Mouse (Mus musculus) neural tube, embryonic 14.5 days (tissue): ENCODE data around the gene Slc17a5. TPM values are rescaled to one million over a fixed set of nuclear protein-coding genes. Genes with fewer than 3 reads are reported as not detected.

ENCODE experiments used
- ATAC-seq: fragments of 200-750 bp; cut with Nextera tagmentation; 2 replicates; pipeline ENCODE4 v1.8.0; 2017; ENCODE audit warnings: low read depth, mild to moderate bottlenecking, moderate TSS enrichment, moderate library complexity
- H3K27ac ChIP-seq: fragments of 300-500 bp; sonication (generic); 2 replicates; pipeline ENCODE4 v1.5.1; 2014; ENCODE audit warnings: low read depth, mild to moderate bottlenecking, control low read depth, low read length, moderate library complexity, mixed read lengths
- H3K27me3 ChIP-seq: fragments of 300-500 bp; sonication (generic); 2 replicates; pipeline ENCODE4 v1.6.1; 2014; ENCODE audit warnings: low read length; ENCODE audit not compliant: control insufficient read depth, insufficient read depth
- H3K36me3 ChIP-seq: fragments of 300-500 bp; sonication (generic); 2 replicates; pipeline ENCODE4 v1.6.1; 2014; ENCODE audit warnings: low read length, mixed read lengths; ENCODE audit not compliant: control insufficient read depth, insufficient read depth
- H3K4me1 ChIP-seq: fragments of 300-500 bp; sonication (generic); 2 replicates; pipeline ENCODE4 v1.6.1; 2014; ENCODE audit warnings: low read length; ENCODE audit not compliant: control insufficient read depth, insufficient read depth
- H3K4me2 ChIP-seq: fragments of 300-500 bp; sonication (generic); 2 replicates; pipeline ENCODE4 v1.6.1; 2014; ENCODE audit warnings: mild to moderate bottlenecking, low read depth, low read length, control low read depth
- H3K4me3 ChIP-seq: fragments of 300-500 bp; sonication (generic); 2 replicates; pipeline ENCODE4 v1.5.1; 2014; ENCODE audit warnings: low read depth, low read length, control low read depth, mixed read lengths
- H3K9ac ChIP-seq: fragments of 300-500 bp; sonication (generic); replicated peaks from 2 replicates; pipeline ENCODE4 v1.6.1; 2014; ENCODE audit warnings: low read depth, mild to moderate bottlenecking, control low read depth, low read length, mixed read lengths
- H3K9me3 ChIP-seq: fragments of 300-500 bp; sonication (generic); 2 replicates; pipeline ENCODE4 v1.6.1; 2016; ENCODE audit warnings: low read length; ENCODE audit not compliant: control insufficient read depth
- WGBS: fragments of 180-500 bp; shearing (Covaris S2); extraction: QIAGEN DNeasy Blood & Tissue Kit; methylation state at CpG from one replicate; pipeline ENCODE4 v1.1.7; 2014; 5-methylcytosine and 5-hydroxymethylcytosine counted together
- polyA plus RNA-seq: library from polyadenylated mRNA; unstranded; fragments of >200 nt; fragmentation: Nextera tagmentation; extraction: Ambion mirVana; gene quantifications from 2 replicates; pipeline ENCODE4 v1.2.1, GENCODE M21; 2014

Gene Slc17a5
- polyA plus RNA-seq, 1 experiment from 2014 or later = 20.4 TPM

GRCm38 (mm10) chr9:78599927-78600326 is 12.1 kb upstream of the Slc17a5 start:
- Histone ChIP-seq H3K27ac (no peak overlapping the region), H3K27me3 (no peaks in the 10 kb centered on the region), H3K4me1 (no peaks in the 10 kb centered on the region), H3K9me3 (no peaks in the 10 kb centered on the region), H3K9ac (no peak overlapping the region), H3K36me3 (no peaks in the 10 kb centered on the region), H3K4me2 (no peak overlapping the region), H3K4me3 (no peak overlapping the region)
- ATAC-seq = no peak
- WGBS = 71% methylated on average over 5 of the region's 5 CpGs

DNA sequence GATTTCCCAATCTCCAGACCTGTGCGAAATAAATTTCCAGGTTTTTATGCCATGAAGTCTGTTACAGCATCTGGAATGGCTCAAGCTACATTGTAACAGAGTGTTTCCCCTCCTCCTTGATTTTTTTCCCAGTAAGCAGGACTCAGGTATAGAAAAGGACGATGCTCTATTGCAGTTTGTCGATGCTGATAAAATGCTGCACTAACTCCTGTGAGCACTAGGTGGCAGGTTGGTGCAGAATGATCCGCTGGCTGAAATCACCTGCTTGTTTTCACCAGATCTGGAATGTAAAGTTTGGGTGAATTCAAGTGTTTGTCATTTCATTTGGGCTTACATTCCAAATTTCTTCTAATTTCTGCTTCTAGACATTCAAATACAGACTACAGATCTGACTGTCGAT is 9.0 kb upstream of the Slc17a5 start:
- Histone ChIP-seq H3K4me2 (no peak overlapping the region), H3K9ac (no peak overlapping the region), H3K36me3 (no peaks in the 10 kb centered on the region), H3K27ac (no peak overlapping the region), H3K27me3 (no peaks in the 10 kb centered on the region), H3K9me3 (no peaks in the 10 kb centered on the region), H3K4me1 (no peaks in the 10 kb centered on the region), H3K4me3 (no peak overlapping the region)
- peak; percentile 54; the same call in 1 of the 2 replicates for ATAC-seq
- WGBS = 7% methylated on average over 5 of the region's 5 CpGs

GRCm38 (mm10) chr9:78595769-78596555 is 8.1 kb upstream of the Slc17a5 start:
- Histone ChIP-seq H3K27me3 (no peaks in the 10 kb centered on the region), H3K4me1 (no peaks in the 10 kb centered on the region), H3K9ac (no peak overlapping the region), H3K4me3 (no peak overlapping the region), H3K4me2 (no peak overlapping the region), H3K27ac (no peak overlapping the region), H3K9me3 (no peaks in the 10 kb centered on the region), H3K36me3 (no peaks in the 10 kb centered on the region)
- WGBS = 92% methylated on average over 18 of the region's 18 CpGs
- no peak for ATAC-seq

DNA sequence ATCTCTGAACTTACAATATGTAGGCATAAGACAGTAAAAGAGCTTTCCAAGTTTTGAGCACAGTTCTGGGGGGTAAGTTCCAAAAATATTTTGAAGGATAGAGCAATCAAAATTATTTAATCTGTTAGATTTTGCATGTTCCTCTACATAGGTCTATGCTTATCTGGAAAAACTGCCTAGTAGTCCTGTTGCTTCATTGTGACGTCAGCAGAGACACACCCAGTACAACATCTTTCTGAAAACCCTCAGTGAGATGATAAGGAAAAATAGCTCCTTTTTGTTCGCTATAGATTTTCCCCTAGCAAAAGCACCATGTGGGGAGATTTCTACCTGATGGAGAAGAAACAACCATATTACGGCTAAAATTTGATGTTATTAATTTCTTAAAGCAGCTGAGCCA is 7.4 kb upstream of the Slc17a5 start:
- no peak overlapping the region for H3K9ac ChIP-seq
- ATAC-seq = no peak
- H3K4me2 ChIP-seq = no peak overlapping the region
- H3K27ac ChIP-seq = no peak overlapping the region
- H3K4me3 ChIP-seq = no peak overlapping the region
- no peaks in the 10 kb centered on the region for H3K27me3 ChIP-seq
- 94% methylated on average over 3 of the region's 3 CpGs for WGBS
- no peaks in the 10 kb centered on the region for H3K36me3 ChIP-seq
- H3K4me1 ChIP-seq = no peaks in the 10 kb centered on the region
- H3K9me3 ChIP-seq = no peaks in the 10 kb centered on the region

GRCm38 (mm10) chr9:78590471-78590870 is 2.6 kb upstream of the Slc17a5 start:
- no peak for ATAC-seq
- H3K4me2 ChIP-seq = no peak overlapping the region
- H3K27ac ChIP-seq = no peak overlapping the region
- WGBS = 97% methylated on average over 2 of the region's 2 CpGs
- H3K9ac ChIP-seq = no peak overlapping the region
- no peak overlapping the region for H3K4me3 ChIP-seq
- H3K9me3 ChIP-seq = no peaks in the 10 kb centered on the region
- peaks cover 6% of the 10 kb centered on the region; the same call in 1 of the 2 replicates for H3K4me1 ChIP-seq
- H3K27me3 ChIP-seq = no peaks in the 10 kb centered on the region
- no peaks in the 10 kb centered on the region for H3K36me3 ChIP-seq

DNA sequence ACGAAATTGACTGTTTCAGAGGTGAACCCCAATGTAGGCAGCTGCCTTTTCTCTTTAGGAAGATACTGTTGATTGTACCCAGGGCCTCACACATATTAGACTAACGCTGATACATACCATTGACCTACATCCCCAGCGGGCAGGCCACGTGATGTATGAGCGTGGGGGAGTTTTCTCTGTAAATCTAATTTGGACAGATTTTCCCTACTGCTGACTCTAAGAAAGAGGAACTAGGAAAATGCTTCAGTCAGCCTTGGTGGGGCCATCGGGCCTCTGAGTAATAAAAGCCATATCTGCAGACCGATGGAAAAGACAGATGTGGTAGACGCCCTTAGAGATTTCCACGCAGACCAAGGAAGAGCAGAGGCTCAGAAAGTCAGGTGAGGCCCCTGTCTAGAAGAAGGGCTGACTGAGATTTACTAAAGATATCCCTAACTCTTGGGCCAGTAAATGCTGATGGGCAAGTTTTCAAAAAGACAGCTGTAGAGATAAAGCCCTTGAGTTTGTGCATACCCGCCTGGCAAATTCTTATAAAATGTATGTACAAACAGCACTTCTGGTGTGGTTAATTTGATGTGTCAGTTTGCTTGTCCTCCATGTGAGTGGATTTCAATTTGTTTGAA is 681 bp upstream of the Slc17a5 start:
- H3K4me2 ChIP-seq = peak overlapping the region; percentile 41
- H3K4me1 ChIP-seq = peaks cover 6% of the 10 kb centered on the region; the same call in 1 of the 2 replicates
- no peaks in the 10 kb centered on the region for H3K27me3 ChIP-seq
- no peaks in the 10 kb centered on the region for H3K9me3 ChIP-seq
- H3K27ac ChIP-seq = no peak overlapping the region
- no peak overlapping the region for H3K9ac ChIP-seq
- 76% methylated on average over 10 of the region's 10 CpGs for WGBS
- peak; percentile 55 for ATAC-seq
- no peaks in the 10 kb centered on the region for H3K36me3 ChIP-seq
- peak overlapping the region; percentile 61 for H3K4me3 ChIP-seq

GRCm38 (mm10) chr9:78587218-78587883 is 490 bp downstream of the Slc17a5 start:
- Histone ChIP-seq H3K27ac (peak overlapping the region; percentile 78), H3K36me3 (no peaks in the 10 kb centered on the region), H3K4me3 (peak overlapping the region; percentile 61), H3K27me3 (no peaks in the 10 kb centered on the region), H3K9me3 (no peaks in the 10 kb centered on the region), H3K4me2 (peak overlapping the region; percentile 41), H3K4me1 (peaks cover 6% of the 10 kb centered on the region; the same call in 1 of the 2 replicates), H3K9ac (peak overlapping the region; percentile 68)
- peak; percentile 76 for ATAC-seq
- 2% methylated on average over 31 of the region's 31 CpGs for WGBS

DNA sequence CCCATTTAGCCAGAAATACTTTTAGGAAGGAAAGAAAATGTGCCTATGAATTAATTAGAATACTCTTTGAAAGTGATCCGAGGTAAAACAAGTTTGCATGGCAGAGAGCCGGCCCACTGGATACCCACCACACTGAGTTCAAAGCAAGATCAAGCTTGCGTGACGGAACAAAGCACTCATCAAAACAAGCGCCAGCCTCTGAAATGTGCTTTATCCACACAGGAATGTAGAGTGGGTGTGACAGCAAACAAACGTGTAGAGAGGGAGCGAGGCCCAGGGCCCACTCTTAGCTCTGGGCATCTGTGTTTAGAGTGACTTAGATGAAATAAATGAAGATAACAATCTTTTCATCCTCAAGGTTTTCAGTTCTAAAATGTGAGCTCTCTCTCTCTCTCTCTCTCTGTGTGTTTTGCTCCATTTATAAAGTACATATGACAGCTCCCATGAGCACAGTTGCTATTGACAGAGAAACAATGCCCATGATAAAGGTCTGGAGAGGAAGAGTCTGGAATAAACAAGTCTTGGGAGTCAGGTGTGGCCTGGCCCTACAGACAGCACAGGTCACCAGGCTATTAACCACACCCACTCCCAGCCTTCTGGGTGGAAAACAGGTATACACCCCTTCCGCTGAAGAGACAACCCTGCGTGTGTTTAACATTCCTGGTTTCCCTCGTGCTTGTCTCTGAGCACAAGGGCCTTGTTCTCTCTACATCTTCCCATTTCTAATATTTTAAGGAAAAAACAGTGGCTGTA is 8.0 kb downstream of the Slc17a5 start:
- no peak overlapping the region for H3K9ac ChIP-seq
- ATAC-seq = no peak
- H3K36me3 ChIP-seq = peaks cover 14% of the 10 kb centered on the region; the same call in 1 of the 2 replicates
- 74% methylated on average over 10 of the region's 10 CpGs for WGBS
- H3K4me1 ChIP-seq = no peaks in the 10 kb centered on the region
- no peaks in the 10 kb centered on the region for H3K9me3 ChIP-seq
- H3K4me3 ChIP-seq = no peak overlapping the region
- H3K27me3 ChIP-seq = no peaks in the 10 kb centered on the region
- no peak overlapping the region for H3K4me2 ChIP-seq
- H3K27ac ChIP-seq = no peak overlapping the region
